Mouse (Mus musculus) urinary bladder, postnatal 10 days (tissue): ENCODE measurements around the gene Eapp.
A peak's percentile ranks its signal among the peaks of the same experiment; 100 is the strongest.
"Not testable (repeated sequence)": the region's sequence is repeated elsewhere in the genome, so short reads cannot be mapped to it uniquely, and the experiment has no call there.

Experiments used
- DNase-seq: peaks from one replicate; pipeline ENCODE4 v3.0.0; 2022; ENCODE audit warnings: low spot score

Eapp gene

DNA sequence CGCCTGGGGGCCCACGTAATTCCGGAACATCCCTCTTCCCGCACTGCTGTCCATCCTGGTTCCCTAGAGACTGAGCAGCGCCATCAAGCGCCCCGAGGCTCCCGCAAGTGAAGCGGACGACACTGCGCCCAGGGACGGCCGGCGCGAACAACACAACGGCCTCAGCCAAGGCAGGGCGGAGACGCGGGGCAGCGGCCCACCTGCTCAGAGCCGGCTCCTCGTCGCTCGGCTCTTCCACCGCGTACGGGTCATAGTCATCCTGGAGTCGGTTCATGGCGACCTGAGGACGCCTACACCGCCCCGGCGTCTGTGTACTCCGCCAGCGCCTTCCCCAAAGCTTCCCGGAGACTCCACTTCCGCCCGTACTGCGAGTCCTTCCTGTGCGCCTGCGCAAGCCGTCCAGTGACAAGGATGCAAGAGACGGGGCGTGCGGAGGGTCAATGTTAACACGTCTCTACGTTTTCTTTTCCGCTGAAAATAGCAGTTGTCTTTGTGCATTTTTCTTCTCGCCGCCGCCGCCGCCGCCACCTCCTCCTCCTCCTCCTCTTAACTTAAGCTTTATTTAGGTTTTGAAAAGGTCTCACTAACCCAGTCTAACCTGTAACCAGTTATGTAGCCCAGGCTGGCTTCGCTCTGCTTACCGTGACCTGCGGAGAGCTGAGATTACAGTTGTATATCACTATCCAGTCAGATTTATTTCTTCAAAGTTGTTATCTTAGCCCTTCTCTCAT lies at the start of gene Eapp:
Eapp (minus strand) TSS at position 387 of the 731 bp plus-strand sequence.
- DNase-seq = peak; percentile 85

GRCm38 (mm10) chr12:54738661-54739243 lies 43.1 kb upstream of the Eapp start:
- not testable (repeated sequence) for DNase-seq

- DNase-seq = not testable (repeated sequence)
Observed at GRCm38 (mm10) chr12:54737891-54738660, 42.4 kb upstream of the Eapp start.

- not testable (repeated sequence) for DNase-seq
Observed at GRCm38 (mm10) chr12:54734307-54735131, 38.8 kb upstream of the Eapp start.

DNA sequence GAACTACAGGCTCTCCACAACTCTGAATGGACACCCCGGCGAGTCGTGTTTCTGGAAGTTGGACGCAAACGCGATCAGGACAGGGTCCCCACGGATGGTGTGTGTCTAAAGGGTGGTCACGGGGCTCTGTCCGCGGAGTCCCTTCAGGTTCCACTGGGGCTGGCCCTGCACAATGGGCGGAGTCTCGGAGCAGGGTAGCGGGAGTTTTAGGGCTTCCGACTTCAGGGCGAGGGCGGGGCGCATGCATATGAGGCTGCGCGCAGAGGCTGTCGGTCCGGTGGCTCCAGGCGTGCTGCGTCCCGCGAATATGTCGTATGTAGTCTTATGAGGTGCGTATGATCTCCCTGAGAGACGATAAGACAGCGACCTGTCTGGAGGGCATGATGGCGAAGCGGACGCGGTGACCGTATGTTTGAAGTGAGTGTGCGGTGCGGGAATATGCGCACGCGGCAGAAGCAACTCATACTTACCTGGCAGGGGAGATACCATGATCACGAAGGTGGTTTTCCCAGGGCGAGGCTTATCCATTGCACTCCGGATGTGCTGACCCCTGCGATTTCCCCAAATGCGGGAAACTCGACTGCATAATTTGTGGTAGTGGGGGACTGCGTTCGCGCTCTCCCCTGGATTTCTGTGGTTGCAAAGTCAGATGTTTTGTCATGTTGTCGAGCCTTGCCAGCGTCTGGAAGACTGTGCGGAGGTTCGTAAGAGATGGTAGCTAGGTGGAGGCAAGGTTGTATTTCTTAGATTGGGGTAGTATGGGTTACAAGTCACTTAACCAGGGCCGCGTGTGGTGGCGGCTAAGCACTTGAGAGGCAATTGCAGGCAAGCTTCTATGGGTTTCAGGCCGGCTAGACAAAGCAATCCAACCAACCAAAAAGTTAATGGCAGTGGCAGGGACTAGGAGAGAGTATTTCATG lies 33.7 kb upstream of the Eapp start:
- not testable (repeated sequence) for DNase-seq

DNA sequence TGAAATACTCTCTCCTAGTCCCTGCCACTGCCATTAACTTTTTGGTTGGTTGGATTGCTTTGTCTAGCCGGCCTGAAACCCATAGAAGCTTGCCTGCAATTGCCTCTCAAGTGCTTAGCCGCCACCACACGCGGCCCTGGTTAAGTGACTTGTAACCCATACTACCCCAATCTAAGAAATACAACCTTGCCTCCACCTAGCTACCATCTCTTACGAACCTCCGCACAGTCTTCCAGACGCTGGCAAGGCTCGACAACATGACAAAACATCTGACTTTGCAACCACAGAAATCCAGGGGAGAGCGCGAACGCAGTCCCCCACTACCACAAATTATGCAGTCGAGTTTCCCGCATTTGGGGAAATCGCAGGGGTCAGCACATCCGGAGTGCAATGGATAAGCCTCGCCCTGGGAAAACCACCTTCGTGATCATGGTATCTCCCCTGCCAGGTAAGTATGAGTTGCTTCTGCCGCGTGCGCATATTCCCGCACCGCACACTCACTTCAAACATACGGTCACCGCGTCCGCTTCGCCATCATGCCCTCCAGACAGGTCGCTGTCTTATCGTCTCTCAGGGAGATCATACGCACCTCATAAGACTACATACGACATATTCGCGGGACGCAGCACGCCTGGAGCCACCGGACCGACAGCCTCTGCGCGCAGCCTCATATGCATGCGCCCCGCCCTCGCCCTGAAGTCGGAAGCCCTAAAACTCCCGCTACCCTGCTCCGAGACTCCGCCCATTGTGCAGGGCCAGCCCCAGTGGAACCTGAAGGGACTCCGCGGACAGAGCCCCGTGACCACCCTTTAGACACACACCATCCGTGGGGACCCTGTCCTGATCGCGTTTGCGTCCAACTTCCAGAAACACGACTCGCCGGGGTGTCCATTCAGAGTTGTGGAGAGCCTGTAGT lies 23.4 kb upstream of the Eapp start:
- not testable (repeated sequence) for DNase-seq

- DNase-seq = not testable (repeated sequence)
Observed at GRCm38 (mm10) chr12:54717516-54717915, 21.8 kb upstream of the Eapp start.

DNA sequence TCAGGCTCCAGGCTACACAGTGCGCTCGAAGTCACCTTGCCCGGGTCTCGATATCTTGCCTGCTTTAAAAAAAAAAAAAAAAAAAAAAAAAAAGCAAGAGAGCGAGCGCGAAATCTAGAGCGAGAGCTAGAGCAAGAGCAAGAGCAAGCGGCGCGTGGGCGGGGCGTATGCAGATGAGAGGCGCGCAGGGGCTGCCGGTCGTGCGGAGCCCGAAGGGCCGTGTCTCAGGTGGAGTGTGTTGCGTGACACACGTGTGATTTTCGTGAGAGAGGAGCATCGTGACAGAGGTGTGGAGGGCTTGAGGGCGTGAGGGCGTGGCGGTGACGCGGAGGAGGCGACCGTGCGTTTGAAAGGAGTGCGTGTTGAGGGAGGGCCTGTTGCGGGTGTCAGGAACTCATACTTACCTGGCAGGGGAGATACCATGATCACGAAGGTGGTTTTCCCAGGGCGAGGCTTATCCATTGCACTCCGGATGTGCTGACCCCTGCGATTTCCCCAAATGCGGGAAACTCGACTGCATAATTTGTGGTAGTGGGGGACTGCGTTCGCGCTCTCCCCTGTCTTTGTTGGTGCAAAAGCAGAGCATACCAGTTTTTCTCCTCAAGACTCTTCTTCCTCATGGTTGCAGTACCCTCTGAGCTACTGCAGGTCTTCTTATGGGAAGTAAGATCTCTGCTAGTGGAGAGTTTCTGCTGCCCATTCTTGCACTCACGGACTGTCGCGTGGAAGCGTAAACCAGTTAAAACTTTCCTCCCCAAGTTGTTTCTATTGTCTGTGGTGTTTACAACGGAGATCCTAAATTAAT lies 18.3 kb upstream of the Eapp start:
- not testable (repeated sequence) for DNase-seq

DNA sequence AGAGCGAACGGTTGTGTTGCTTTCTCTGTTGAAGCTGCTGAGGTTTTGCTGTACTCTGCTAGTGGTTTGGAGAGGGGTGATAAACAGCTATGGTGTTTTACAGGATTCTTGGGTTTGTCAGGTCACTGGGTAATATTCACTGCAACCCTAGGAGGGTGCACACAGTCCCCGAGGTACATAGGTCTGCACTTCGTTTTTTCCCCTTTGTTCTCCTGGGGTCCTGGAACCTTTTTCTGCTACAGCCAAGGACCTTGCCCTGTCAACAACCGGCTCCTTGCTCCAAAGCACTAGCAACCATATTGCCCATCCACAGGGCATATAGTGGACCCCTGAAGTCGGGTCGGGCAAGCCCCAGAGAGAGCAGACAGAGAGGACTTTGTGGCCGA lies 14.8 kb upstream of the Eapp start:
- DNase-seq = not testable (repeated sequence)

- not testable (repeated sequence) for DNase-seq
Observed at GRCm38 (mm10) chr12:54709691-54710493, 14.2 kb upstream of the Eapp start.

DNA sequence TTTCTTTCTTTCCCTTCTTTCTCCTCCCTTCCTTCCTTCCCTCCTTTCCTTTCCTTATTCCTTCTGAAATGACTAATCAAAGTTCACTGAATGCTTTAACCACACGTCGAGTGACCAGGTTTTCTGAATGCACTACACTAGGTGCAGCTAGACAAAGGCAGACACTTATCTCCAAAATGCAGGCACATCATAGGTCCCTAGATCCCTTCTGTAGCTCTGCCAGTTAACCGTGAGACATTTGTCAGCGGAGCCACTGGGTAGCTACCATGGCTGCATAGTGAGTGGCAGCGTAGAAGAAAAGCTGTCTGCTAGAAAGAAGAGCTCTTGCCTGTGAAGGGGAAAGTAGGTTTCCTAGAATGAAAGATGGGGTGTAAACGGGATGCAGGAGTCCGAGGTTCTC lies 3.7 kb upstream of the Eapp start:
- no peak for DNase-seq

DNA sequence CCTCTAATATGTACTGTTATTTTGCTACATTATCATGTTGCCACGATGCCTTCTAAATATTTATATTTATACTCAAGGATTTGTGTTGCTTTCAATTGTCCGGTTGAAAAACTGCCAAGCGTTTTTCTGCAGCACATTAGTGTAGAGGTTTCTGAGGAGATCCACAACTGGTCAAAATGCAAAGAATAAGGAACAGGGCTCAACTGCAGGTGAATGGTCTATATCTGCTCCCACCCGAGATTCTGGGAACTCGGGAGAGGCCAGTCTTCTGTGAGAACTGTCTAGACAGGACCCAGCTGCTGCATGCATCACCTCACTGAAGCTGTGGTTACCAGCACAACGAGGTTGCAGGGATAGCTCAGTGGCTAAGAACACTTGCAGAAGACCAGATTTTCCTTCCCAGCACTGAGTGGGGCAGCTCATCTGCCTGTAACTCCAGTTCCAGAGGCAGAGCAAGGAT lies 2.1 kb upstream of the Eapp start:
- no peak for DNase-seq

DNA sequence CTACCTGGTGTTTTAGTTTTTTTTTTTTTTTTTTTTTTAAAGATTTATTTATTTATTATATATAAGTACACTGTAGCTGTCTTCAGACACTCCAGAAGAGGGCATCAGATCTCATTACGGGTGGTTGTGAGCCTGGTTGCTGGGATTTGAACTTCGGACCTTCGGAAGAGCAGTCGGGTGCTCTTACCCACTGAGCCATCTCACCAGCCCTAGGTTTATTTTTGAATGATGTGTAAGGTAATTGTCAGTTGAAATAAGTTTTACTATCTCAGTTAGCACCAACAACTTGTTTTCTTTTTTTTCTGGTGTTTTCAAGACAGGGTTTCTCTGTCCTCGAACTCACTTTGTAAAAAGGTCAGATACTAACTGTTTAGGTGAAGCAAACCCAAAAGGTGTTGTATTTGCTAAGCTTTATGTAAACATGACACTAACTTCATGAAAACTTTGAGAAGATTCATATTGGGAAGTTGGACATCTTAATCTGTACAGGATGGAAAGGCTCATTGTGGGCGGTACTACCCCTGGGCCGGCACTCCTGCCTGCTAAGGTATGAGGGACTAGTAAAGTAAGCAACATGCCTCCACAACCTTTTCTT lies 1.4 kb upstream of the Eapp start:
- no peak for DNase-seq

- peak; percentile 63 for DNase-seq
Observed at GRCm38 (mm10) chr12:54696242-54697002, 725 bp upstream of the Eapp start.

DNA sequence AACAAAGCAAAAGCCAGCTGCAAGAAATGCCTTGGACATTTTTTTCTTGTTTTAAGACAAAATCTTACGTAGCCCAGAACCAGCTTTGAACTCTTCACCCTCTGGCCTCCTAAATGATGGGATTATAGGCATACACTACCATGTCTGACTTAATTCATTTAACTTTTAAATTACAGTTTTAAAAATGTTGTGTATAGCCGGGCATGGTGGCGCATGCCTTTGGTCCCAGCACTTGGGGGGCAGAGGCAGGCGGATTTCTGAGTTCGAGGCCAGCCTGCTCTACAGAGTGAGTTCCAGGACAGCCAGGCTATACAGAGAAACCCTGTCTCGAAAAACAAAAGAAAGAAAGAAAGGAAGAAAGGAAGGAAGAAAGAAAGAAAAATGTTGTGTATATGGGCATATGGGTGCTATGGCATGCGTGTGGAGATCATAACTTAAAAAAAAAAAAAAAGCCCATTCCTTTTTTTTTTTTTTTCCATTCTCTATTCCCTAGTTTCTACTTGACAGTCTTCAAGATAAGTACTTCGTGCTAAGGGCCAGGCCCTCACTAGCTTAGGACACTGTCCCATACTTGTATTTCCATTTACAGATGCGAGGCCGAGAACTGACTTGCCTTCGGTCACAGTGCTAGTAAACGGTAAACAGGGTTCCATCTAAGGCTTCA lies 718 bp downstream of the Eapp start:
- no peak for DNase-seq

DNA sequence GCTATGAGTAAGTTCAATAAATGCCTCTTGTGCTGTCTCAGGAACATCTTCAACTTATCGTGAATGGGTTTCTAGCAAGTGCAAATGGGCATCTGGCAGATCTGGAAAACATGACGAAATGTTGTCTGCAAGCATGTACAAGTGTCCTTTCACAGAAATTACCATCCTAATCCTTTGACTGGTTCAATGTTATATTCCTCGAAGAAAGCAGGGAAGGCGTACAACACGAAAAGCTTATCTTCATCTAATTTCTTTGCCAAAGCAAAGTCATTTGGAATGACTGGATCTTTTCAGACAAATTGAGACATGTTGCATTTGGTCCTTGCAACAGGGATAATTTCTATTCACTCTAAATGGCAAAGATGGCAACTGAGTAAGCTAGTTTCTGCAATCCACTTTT lies 6.6 kb downstream of the Eapp start:
- DNase-seq = no peak
